Mouse (Mus musculus) left cerebral cortex, postnatal 36 days (tissue): ENCODE data around the gene Cc2d1b. TPM values are rescaled to one million over a fixed set of nuclear protein-coding genes. Genes with fewer than 3 reads are reported as not detected.

Source experiments
- DNase-seq, 2 experiments: peaks; one replicate each; pipeline ENCODE4 v3.0.0; 2021 to 2022; ENCODE audit warnings: low spot score in 2 of 2, mixed read lengths in 1 of 2
- intact Hi-C: fragments of 180-260 bp; cut with DNase I; formaldehyde crosslinking; loops from one replicate; pipeline ENCODE4 v1.15.1; 2025
- total RNA-seq, 2 experiments: library from RNA; stranded (reverse); gene quantifications; 2 replicates each; pipeline ENCODE4 v1.2.3; 2021

The Cc2d1b gene
- total RNA-seq, 2 experiments from 2014 or later = 31.3 to 48.2 TPM

- no peak for DNase-seq
- intact Hi-C loops = no loop called here
These were observed 15.0 kb downstream of the Cc2d1b start for GRCm38 (mm10) chr4:108634696-108635095.

GRCm38 (mm10) chr4:108635101-108635500, 15.4 kb downstream of the Cc2d1b start:
- no peak for DNase-seq
- intact Hi-C loops = no loop called here

DNA sequence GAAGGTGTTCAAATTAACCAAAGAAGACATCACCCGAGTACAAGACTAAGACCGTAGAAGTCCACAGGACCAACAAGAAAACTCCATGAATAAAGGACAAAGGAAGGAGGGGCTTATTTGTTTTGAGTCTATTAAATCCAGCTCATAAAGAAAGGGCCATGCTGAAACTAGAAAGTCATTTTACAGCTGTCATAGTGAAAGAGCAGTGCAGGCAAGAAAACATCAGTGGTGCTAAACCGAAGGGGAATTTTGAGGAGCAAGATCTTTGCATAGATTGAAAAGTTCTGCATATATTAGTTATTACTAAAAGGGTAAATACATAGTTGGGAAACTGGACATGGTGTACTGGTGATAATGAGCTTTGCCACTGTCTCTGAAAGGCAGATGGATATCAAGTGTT, 18.0 kb downstream of the Cc2d1b start:
- DNase-seq = no peak

DNA sequence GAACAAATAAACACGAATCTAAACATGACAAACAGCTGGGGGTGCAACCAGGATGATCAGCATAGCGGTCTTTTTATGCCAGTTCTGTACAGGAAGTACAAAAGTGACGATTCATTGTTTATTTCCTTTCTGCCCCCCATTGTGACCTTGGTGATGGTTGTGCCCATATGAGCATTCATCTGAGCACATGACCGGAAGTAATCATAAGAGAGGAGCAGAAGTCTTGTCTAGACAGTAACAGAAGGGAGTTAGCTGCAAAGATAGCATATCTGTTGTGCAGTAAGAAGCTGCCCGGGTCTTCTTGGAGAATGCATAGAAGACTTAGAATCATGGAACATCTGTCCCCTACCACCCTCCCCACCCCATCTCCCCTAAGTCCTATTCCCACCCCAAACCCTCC, 19.0 kb downstream of the Cc2d1b start:
- intact Hi-C loops = no loop called here
- no peak for DNase-seq

More for the DNA sequence above, 18.0 kb downstream of the Cc2d1b start:
- intact Hi-C loops = no loop called here

- DNase-seq = no peak
- intact Hi-C loops = no loop called here
These were observed 44.7 kb downstream of the Cc2d1b start for GRCm38 (mm10) chr4:108664407-108664806.

Other genes with a start within 250 kb of the Cc2d1b start
- not detected for gene Shisal2a, start 236.6 kb upstream of the Cc2d1b start, total RNA-seq
- gene Gpx7, start 213.0 kb upstream of the Cc2d1b start, total RNA-seq = 1 to 10 TPM; 4.6 to 6.8 TPM
- 10 to 100 TPM; 31.6 to 51.9 TPM for gene Tut4, start 160.5 kb upstream of the Cc2d1b start, total RNA-seq
- gene Prpf38a, start 40.6 kb upstream of the Cc2d1b start, total RNA-seq = 10 to 100 TPM; 28.7 to 29.1 TPM
- gene Orc1, start 40.5 kb upstream of the Cc2d1b start, total RNA-seq = not detected
- gene 3110021N24Rik, start 99.7 kb downstream of the Cc2d1b start, total RNA-seq = 1 to 10 TPM; 1.3 to 1.7 TPM
- 10 to 100 TPM; 63.7 to 67.4 TPM for gene Zfyve9, start 160.9 kb downstream of the Cc2d1b start, total RNA-seq
- 10 to 100 TPM; 87.3 to 92.0 TPM for gene Btf3l4, start 213.7 kb downstream of the Cc2d1b start, total RNA-seq
- gene Txndc12, start 214.7 kb downstream of the Cc2d1b start, total RNA-seq = 10 to 100 TPM; 39.4 to 40.9 TPM
- 10 to 100 TPM; 16.4 to 17.0 TPM for gene Kti12, start 227.8 kb downstream of the Cc2d1b start, total RNA-seq
- gene A730015C16Rik, start 228.7 kb downstream of the Cc2d1b start, total RNA-seq = under 1 TPM in 1 of 2 experiments, not detected in 1; 0.35 TPM